Mouse (Mus musculus): Measurements from ENCODE around the gene Samm50. TPM values are rescaled to one million over a fixed set of nuclear protein-coding genes. Genes with fewer than 3 reads are reported as not detected.

The Samm50 gene
- 10.3 and 14.2 TPM in 2 replicates for polyA plus RNA-seq (2012; rRNA removed)

GRCm38 (mm10) chr15:84192058-84192791 is at the start of gene Samm50:
Gene Samm50 (plus strand): TSS chr15:84192241.

GRCm38 (mm10) chr15:84167600-84167999 is 24.4 kb upstream of the Samm50 start, which contains the start of gene Pnpla3:
Gene Pnpla3 (plus strand): TSS chr15:84167837.

GRCm38 (mm10) chr15:84231721-84232561 is 39.9 kb downstream of the Samm50 start, which contains the start of gene Parvb:
Gene Parvb (plus strand): TSS chr15:84232043.

Other genes with a start within 250 kb of the Samm50 start
- gene Efcab6, start 126.9 kb upstream of the Samm50 start, polyA plus RNA-seq (2012; rRNA removed) = not detected in 2 replicates
- gene Sult4a1, start 86.5 kb upstream of the Samm50 start, polyA plus RNA-seq (2012; rRNA removed) = 0.06 and 0.07 TPM in 2 replicates
- 0.02 and 0.03 TPM in 2 replicates for gene Pnpla5, start 69.1 kb upstream of the Samm50 start, polyA plus RNA-seq (2012; rRNA removed)
- gene Pnpla3, start 24.4 kb upstream of the Samm50 start, polyA plus RNA-seq (2012; rRNA removed) = 3.2 and 4.3 TPM in 2 replicates
- gene Parvb, start 39.8 kb downstream of the Samm50 start, polyA plus RNA-seq (2012; rRNA removed) = 20.0 and 24.9 TPM in 2 replicates
- gene Parvg, start 131.8 kb downstream of the Samm50 start, polyA plus RNA-seq (2012; rRNA removed) = 7.5 and 9.8 TPM in 2 replicates